Mouse (Mus musculus): ENCODE measurements around the gene Nhs.

GRCm38 (mm10) chrX:162113257-162113656, 46.3 kb downstream of the Nhs start:
- TF ChIP-seq GATA1 (IDR thresholded peaks at IDR 0.05; ENCODE audit: borderline replicate concordance, low read length): no peak
- TF ChIP-seq FLI1 (IDR thresholded peaks at IDR 0.05; ENCODE audit: low read length): no peak

Measured in megakaryocyte, embryonic 14.5 days (primary cell).